Mouse (Mus musculus) megakaryocyte, adult 5-6 weeks (primary cell): ENCODE measurements around the gene Prr12. TPM values are rescaled to one million over a fixed set of nuclear protein-coding genes. Genes with fewer than 3 reads are reported as not detected.

Experiments
- ATAC-seq: 2 replicates; pipeline ENCODE4 v1.8.0; 2016; ENCODE audit warnings: mild to moderate bottlenecking, inconsistent platforms; ENCODE audit not compliant: poor library complexity, severe bottlenecking
- total RNA-seq, 2 experiments: library from RNA; stranded (forward) in 1 of 2; stranded (reverse) in 1 of 2; fragments of 153-499, 151-499 nt in 1 of 2; fragments of 221-1000, 200-1000 nt in 1 of 2; gene quantifications; 2 replicates each; pipeline versions ENCODE4 v1.2.3 to v1.2.4; 2015 to 2017

Prr12 gene
- total RNA-seq, 2 experiments from 2014 or later, result 1.9 to 16.3 TPM

- ATAC-seq, result no peak
Observed at GRCm38 (mm10) chr7:45052181-45052861, 360 bp downstream of the Prr12 start.

GRCm38 (mm10) chr7:45051601-45051974, 1.1 kb downstream of the Prr12 start:
- ATAC-seq, result no peak

- no peak for ATAC-seq
Observed at GRCm38 (mm10) chr7:45050945-45051600, 1.6 kb downstream of the Prr12 start.

GRCm38 (mm10) chr7:45048923-45049657, 3.6 kb downstream of the Prr12 start:
- no peak for ATAC-seq

- no peak for ATAC-seq
Observed at GRCm38 (mm10) chr7:45048001-45048890, 4.4 kb downstream of the Prr12 start.

- no peak for ATAC-seq
Observed at GRCm38 (mm10) chr7:45047491-45047890, 5.2 kb downstream of the Prr12 start.

GRCm38 (mm10) chr7:45046853-45047350, 5.8 kb downstream of the Prr12 start:
- ATAC-seq, result no peak

GRCm38 (mm10) chr7:45045741-45046140, 6.9 kb downstream of the Prr12 start:
- ATAC-seq, result no peak

GRCm38 (mm10) chr7:45043307-45043706, 9.4 kb downstream of the Prr12 start:
- ATAC-seq, result no peak

GRCm38 (mm10) chr7:45040851-45041250, 11.8 kb downstream of the Prr12 start:
- ATAC-seq, result no peak

- ATAC-seq, result no peak
Observed at GRCm38 (mm10) chr7:45038411-45038810, 14.3 kb downstream of the Prr12 start.

- peak; percentile 79 for ATAC-seq
Observed at GRCm38 (mm10) chr7:45037720-45038361, 14.8 kb downstream of the Prr12 start.

GRCm38 (mm10) chr7:45036702-45037101, 16.0 kb downstream of the Prr12 start:
- ATAC-seq, result no peak

GRCm38 (mm10) chr7:45035631-45036030, 17.1 kb downstream of the Prr12 start:
- ATAC-seq, result no peak

- no peak for ATAC-seq
Observed at GRCm38 (mm10) chr7:45033722-45034359, 18.8 kb downstream of the Prr12 start.

GRCm38 (mm10) chr7:45030857-45031256, 21.8 kb downstream of the Prr12 start:
- ATAC-seq, result no peak

GRCm38 (mm10) chr7:45029995-45030394, 22.7 kb downstream of the Prr12 start:
- ATAC-seq, result no peak

GRCm38 (mm10) chr7:45028351-45028750, 24.3 kb downstream of the Prr12 start:
- ATAC-seq, result no peak

GRCm38 (mm10) chr7:45027761-45028160, 24.9 kb downstream of the Prr12 start:
- ATAC-seq, result no peak

GRCm38 (mm10) chr7:45026256-45026655, 26.4 kb downstream of the Prr12 start:
- ATAC-seq, result no peak
